Mouse (Mus musculus): ENCODE data around the gene Knstrn. TPM values are rescaled to one million over a fixed set of nuclear protein-coding genes. Genes with fewer than 3 reads are reported as not detected.

The Knstrn gene
- polyA plus RNA-seq, 1 experiment, result 59.0 TPM

GRCm38 (mm10) chr2:118776295-118776694 is 37.5 kb upstream of the Knstrn start:
- Histone ChIP-seq H3K4me1 (ENCODE audit: control insufficient read depth, insufficient read depth, low read length) (no peaks in the 10 kb centered on the region), H3K27ac (ENCODE audit: insufficient read depth, low read length) (no peak overlapping the region), H3K4me3 (ENCODE audit: insufficient read depth, low read length) (no peak overlapping the region)
- no peak for TF ChIP-seq CTCF (IDR thresholded peaks at IDR 0.05; ENCODE audit: borderline replicate concordance, insufficient read depth, low read length)

- TF ChIP-seq CTCF (IDR thresholded peaks at IDR 0.05; ENCODE audit: borderline replicate concordance, insufficient read depth, low read length) (no peak), POLR2A (IDR thresholded peaks at IDR 0.05; ENCODE audit: low read depth, low read length) (no peak)
- Histone ChIP-seq H3K4me3 (ENCODE audit: insufficient read depth, low read length) (no peak overlapping the region), H3K27ac (ENCODE audit: insufficient read depth, low read length) (no peak overlapping the region), H3K4me1 (ENCODE audit: control insufficient read depth, insufficient read depth, low read length) (no peaks in the 10 kb centered on the region)
Observed at GRCm38 (mm10) chr2:118778418-118778817, 35.4 kb upstream of the Knstrn start.

- H3K4me1 ChIP-seq (ENCODE audit: control insufficient read depth, insufficient read depth, low read length), result no peaks in the 10 kb centered on the region
- no peak for TF ChIP-seq CTCF (IDR thresholded peaks at IDR 0.05; ENCODE audit: borderline replicate concordance, insufficient read depth, low read length)
- no peak for TF ChIP-seq POLR2A (IDR thresholded peaks at IDR 0.05; ENCODE audit: low read depth, low read length)
- no peak overlapping the region for H3K27ac ChIP-seq (ENCODE audit: insufficient read depth, low read length)
- peak overlapping the region; percentile 21 for H3K4me3 ChIP-seq (ENCODE audit: insufficient read depth, low read length)
Observed at GRCm38 (mm10) chr2:118779065-118779464, 34.7 kb upstream of the Knstrn start.

- Histone ChIP-seq H3K4me3 (ENCODE audit: insufficient read depth, low read length) (peak within 1 kb of the TSS; percentile 21), H3K27ac (ENCODE audit: insufficient read depth, low read length) (no peak within 1 kb of the TSS), H3K4me1 (ENCODE audit: control insufficient read depth, insufficient read depth, low read length) (no peaks in the 10 kb centered on the region)
- TF ChIP-seq CTCF (IDR thresholded peaks at IDR 0.05; ENCODE audit: borderline replicate concordance, insufficient read depth, low read length) (no peak), POLR2A (IDR thresholded peaks at IDR 0.05; ENCODE audit: low read depth, low read length) (peak; percentile 74)
Observed at GRCm38 (mm10) chr2:118779504-118780480, 34.0 kb upstream of the Knstrn start, which contains the start of gene Disp2. Disp2 (plus strand) TSS chr2:118779719.

- TF ChIP-seq CTCF (IDR thresholded peaks at IDR 0.05; ENCODE audit: borderline replicate concordance, insufficient read depth, low read length) (no peak), POLR2A (IDR thresholded peaks at IDR 0.05; ENCODE audit: low read depth, low read length) (no peak)
- no peak overlapping the region for H3K27ac ChIP-seq (ENCODE audit: insufficient read depth, low read length)
- H3K4me3 ChIP-seq (ENCODE audit: insufficient read depth, low read length), result no peak overlapping the region
- no peaks in the 10 kb centered on the region for H3K4me1 ChIP-seq (ENCODE audit: control insufficient read depth, insufficient read depth, low read length)
Observed at GRCm38 (mm10) chr2:118781115-118781514, 32.7 kb upstream of the Knstrn start.

GRCm38 (mm10) chr2:118782303-118782702 is 31.5 kb upstream of the Knstrn start:
- no peak overlapping the region for H3K27ac ChIP-seq (ENCODE audit: insufficient read depth, low read length)
- H3K4me1 ChIP-seq (ENCODE audit: control insufficient read depth, insufficient read depth, low read length), result no peaks in the 10 kb centered on the region
- TF ChIP-seq POLR2A (IDR thresholded peaks at IDR 0.05; ENCODE audit: low read depth, low read length), result no peak
- TF ChIP-seq CTCF (IDR thresholded peaks at IDR 0.05; ENCODE audit: borderline replicate concordance, insufficient read depth, low read length), result no peak
- no peak overlapping the region for H3K4me3 ChIP-seq (ENCODE audit: insufficient read depth, low read length)

- H3K4me3 ChIP-seq (ENCODE audit: insufficient read depth, low read length), result no peak overlapping the region
- TF ChIP-seq POLR2A (IDR thresholded peaks at IDR 0.05; ENCODE audit: low read depth, low read length), result no peak
- TF ChIP-seq CTCF (IDR thresholded peaks at IDR 0.05; ENCODE audit: borderline replicate concordance, insufficient read depth, low read length), result no peak
- no peaks in the 10 kb centered on the region for H3K4me1 ChIP-seq (ENCODE audit: control insufficient read depth, insufficient read depth, low read length)
- no peak overlapping the region for H3K27ac ChIP-seq (ENCODE audit: insufficient read depth, low read length)
Observed at GRCm38 (mm10) chr2:118783093-118783492, 30.7 kb upstream of the Knstrn start.

- H3K4me1 ChIP-seq (ENCODE audit: control insufficient read depth, insufficient read depth, low read length), result no peaks in the 10 kb centered on the region
- no peak overlapping the region for H3K4me3 ChIP-seq (ENCODE audit: insufficient read depth, low read length)
- no peak for TF ChIP-seq CTCF (IDR thresholded peaks at IDR 0.05; ENCODE audit: borderline replicate concordance, insufficient read depth, low read length)
- no peak for TF ChIP-seq POLR2A (IDR thresholded peaks at IDR 0.05; ENCODE audit: low read depth, low read length)
- no peak overlapping the region for H3K27ac ChIP-seq (ENCODE audit: insufficient read depth, low read length)
Observed at GRCm38 (mm10) chr2:118783663-118784062, 30.1 kb upstream of the Knstrn start.

GRCm38 (mm10) chr2:118786525-118786924 is 27.3 kb upstream of the Knstrn start:
- Histone ChIP-seq H3K4me3 (ENCODE audit: insufficient read depth, low read length) (no peak overlapping the region), H3K4me1 (ENCODE audit: control insufficient read depth, insufficient read depth, low read length) (no peaks in the 10 kb centered on the region), H3K27ac (ENCODE audit: insufficient read depth, low read length) (no peak overlapping the region)
- TF ChIP-seq CTCF (IDR thresholded peaks at IDR 0.05; ENCODE audit: borderline replicate concordance, insufficient read depth, low read length), result no peak
- TF ChIP-seq POLR2A (IDR thresholded peaks at IDR 0.05; ENCODE audit: low read depth, low read length), result no peak

GRCm38 (mm10) chr2:118789501-118789900 is 24.3 kb upstream of the Knstrn start:
- no peak overlapping the region for H3K27ac ChIP-seq (ENCODE audit: insufficient read depth, low read length)
- TF ChIP-seq CTCF (IDR thresholded peaks at IDR 0.05; ENCODE audit: borderline replicate concordance, insufficient read depth, low read length) (no peak), POLR2A (IDR thresholded peaks at IDR 0.05; ENCODE audit: low read depth, low read length) (no peak)
- H3K4me3 ChIP-seq (ENCODE audit: insufficient read depth, low read length), result no peak overlapping the region
- no peaks in the 10 kb centered on the region for H3K4me1 ChIP-seq (ENCODE audit: control insufficient read depth, insufficient read depth, low read length)

Data from embryonic fibroblast, embryonic 13.5 days (primary cell).